Mouse (Mus musculus) liver, postnatal 0 days (tissue): ENCODE measurements around the gene Abhd10.

Experiments used
- CTCF ChIP-seq: sonication (generic); IDR thresholded peaks from 2 replicates; pipeline ENCODE4 v1.5.1; 2016; ENCODE audit warnings: antibody characterized with exemption, low read depth
- EP300 ChIP-seq: IDR thresholded peaks from 2 replicates; pipeline ENCODE4 v1.6.1; 2016; ENCODE audit warnings: antibody characterized with exemption, low read depth, mild to moderate bottlenecking

DNA sequence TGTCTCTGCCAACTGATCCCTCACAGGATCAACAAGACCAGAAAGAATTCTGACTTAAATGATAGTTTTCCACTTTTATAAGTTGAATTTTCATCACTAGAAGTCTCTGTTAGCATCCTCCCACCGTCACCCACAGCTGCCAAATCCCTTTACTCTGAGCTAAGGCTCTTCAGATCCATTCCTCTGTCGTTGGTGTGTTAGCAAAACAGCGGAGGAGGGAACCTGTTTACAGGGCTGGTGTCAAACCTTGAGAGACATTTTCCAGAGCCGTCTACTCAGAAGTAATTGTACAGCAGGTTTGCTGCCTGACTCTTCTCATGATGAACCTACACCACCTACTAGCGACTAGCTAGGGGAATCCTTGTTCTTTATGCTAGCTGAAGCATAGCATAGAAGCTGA is 43.5 kb downstream of the Abhd10 start:
- no peak for TF ChIP-seq CTCF
- TF ChIP-seq EP300: no peak
